Mouse (Mus musculus): ENCODE measurements at regions not wholly inside any gene's neighbourhood (a gene's known extent, or its start where the extent isn't known, plus 50 kb on each side); places are given as distances from the start of the nearest gene placed in this dataset.
"Not testable (repeated sequence)": the region's sequence is repeated elsewhere in the genome, so short reads cannot be mapped to it uniquely, and the experiment has no call there.

DNA sequence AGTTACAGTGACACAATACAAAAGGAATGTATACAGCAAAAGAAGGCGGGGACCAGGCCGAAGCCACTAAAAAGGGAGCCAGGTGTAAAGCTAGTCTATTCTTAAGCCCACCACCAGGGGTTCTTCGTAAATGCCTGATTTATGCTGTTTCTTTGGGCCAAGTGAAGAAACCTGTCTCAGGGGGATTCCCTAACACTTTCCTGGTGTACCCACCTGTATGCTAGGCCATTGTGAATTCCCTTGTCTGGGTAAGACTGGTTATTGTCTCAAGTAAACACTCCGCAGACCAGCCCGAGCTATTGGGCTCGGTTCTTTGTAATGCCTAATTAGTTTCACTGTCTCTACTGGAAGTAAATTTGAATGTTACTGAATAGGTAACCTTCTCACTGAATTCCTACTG lies 722.3 kb upstream of the Impad1 start:
- H3K4me1 ChIP-seq (replicated peaks; ENCODE audit: control insufficient read depth, insufficient read depth, low read length); ATAC-seq (replicated peaks; ENCODE audit: low FRiP score, low TSS enrichment, low read depth); H3K9me3 ChIP-seq (ENCODE audit: control insufficient read depth, low read length); H3K27ac ChIP-seq (ENCODE audit: low read depth); DNase-seq (ENCODE audit: low spot score); H3K4me2 ChIP-seq (ENCODE audit: low read length); H3K27me3 ChIP-seq (replicated peaks; ENCODE audit: control insufficient read depth, insufficient read depth, low read length); H3K36me3 ChIP-seq (ENCODE audit: control insufficient read depth, insufficient read depth, low read length); H3K4me3 ChIP-seq (ENCODE audit: low read depth, low read length); H3K9ac ChIP-seq (ENCODE audit: low read length): not testable (repeated sequence)
- 80% methylated on average over 6 of the region's 6 CpGs for WGBS

DNA sequence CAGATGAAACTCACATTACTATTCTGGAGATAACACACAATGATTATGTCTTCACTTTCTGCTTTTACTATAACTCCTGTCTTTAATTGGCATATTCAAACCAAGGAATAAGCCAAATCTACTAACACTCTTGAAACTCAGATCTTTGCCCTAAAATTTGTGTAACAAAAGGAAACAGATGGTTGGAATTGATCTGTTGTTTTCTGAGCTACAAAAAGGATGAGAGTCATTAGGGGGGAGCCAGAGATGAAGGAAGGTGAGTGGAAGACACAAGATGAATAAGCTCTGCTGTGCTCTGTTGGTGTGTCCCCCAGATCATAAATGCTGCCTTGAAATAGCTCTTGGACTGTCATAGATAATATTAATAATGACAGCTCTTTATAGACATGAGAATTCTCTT lies 718.6 kb upstream of the Impad1 start:
- Histone ChIP-seq H3K27ac (ENCODE audit: low read depth) (no peak overlapping the region), H3K36me3 (ENCODE audit: control insufficient read depth, insufficient read depth, low read length) (no peaks in the 10 kb centered on the region), H3K4me3 (ENCODE audit: low read depth, low read length) (no peak overlapping the region), H3K27me3 (replicated peaks; ENCODE audit: control insufficient read depth, insufficient read depth, low read length) (no peaks in the 10 kb centered on the region), H3K9me3 (ENCODE audit: control insufficient read depth, low read length) (no peaks in the 10 kb centered on the region), H3K4me1 (replicated peaks; ENCODE audit: control insufficient read depth, insufficient read depth, low read length) (no peaks in the 10 kb centered on the region), H3K9ac (ENCODE audit: low read length) (no peak overlapping the region), H3K4me2 (ENCODE audit: low read length) (no peak overlapping the region)
- no peak for ATAC-seq (replicated peaks; ENCODE audit: low FRiP score, low TSS enrichment, low read depth)
- DNase-seq (ENCODE audit: low spot score) = no peak

DNA sequence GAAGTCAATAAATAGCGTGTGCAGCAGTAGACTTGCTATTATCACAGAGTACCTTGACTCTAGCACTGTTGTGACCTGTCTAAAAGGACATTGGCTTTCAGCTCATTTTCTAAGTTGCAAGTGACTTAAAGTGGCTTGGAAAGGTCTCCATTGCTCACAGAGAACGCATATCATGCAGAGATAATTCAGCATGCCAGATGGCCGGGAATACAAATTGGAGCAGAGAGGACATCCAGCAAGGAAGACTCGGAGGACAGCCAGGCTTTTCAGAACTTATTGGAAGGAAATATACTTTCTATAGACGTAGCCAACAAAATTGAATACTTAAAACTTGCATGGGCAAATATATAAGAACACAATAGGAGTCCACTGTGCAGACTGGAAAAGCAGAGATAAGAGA lies 716.2 kb upstream of the Impad1 start:
- DNase-seq (ENCODE audit: low spot score) = no peak
- no peak overlapping the region for H3K27ac ChIP-seq (ENCODE audit: low read depth)
- H3K9me3 ChIP-seq (ENCODE audit: control insufficient read depth, low read length) = no peaks in the 10 kb centered on the region
- WGBS = 84% methylated on average over 5 of the region's 5 CpGs
- no peak overlapping the region for H3K4me2 ChIP-seq (ENCODE audit: low read length)
- no peaks in the 10 kb centered on the region for H3K27me3 ChIP-seq (replicated peaks; ENCODE audit: control insufficient read depth, insufficient read depth, low read length)
- H3K4me1 ChIP-seq (replicated peaks; ENCODE audit: control insufficient read depth, insufficient read depth, low read length) = no peaks in the 10 kb centered on the region
- no peak for ATAC-seq (replicated peaks; ENCODE audit: low FRiP score, low TSS enrichment, low read depth)
- H3K4me3 ChIP-seq (ENCODE audit: low read depth, low read length) = no peak overlapping the region
- no peak overlapping the region for H3K9ac ChIP-seq (ENCODE audit: low read length)
- no peaks in the 10 kb centered on the region for H3K36me3 ChIP-seq (ENCODE audit: control insufficient read depth, insufficient read depth, low read length)

GRCm38 (mm10) chr4:5495012-5495411 lies 701.9 kb upstream of the Impad1 start:
- Histone ChIP-seq H3K4me3 (ENCODE audit: low read depth, low read length) (no peak overlapping the region), H3K9ac (ENCODE audit: low read length) (no peak overlapping the region), H3K9me3 (ENCODE audit: control insufficient read depth, low read length) (no peaks in the 10 kb centered on the region), H3K27ac (ENCODE audit: low read depth) (no peak overlapping the region), H3K27me3 (replicated peaks; ENCODE audit: control insufficient read depth, insufficient read depth, low read length) (no peaks in the 10 kb centered on the region), H3K36me3 (ENCODE audit: control insufficient read depth, insufficient read depth, low read length) (no peaks in the 10 kb centered on the region), H3K4me1 (replicated peaks; ENCODE audit: control insufficient read depth, insufficient read depth, low read length) (no peaks in the 10 kb centered on the region), H3K4me2 (ENCODE audit: low read length) (no peak overlapping the region)
- ATAC-seq (replicated peaks; ENCODE audit: low FRiP score, low TSS enrichment, low read depth) = peak; percentile 57; the same call in 1 of the 2 replicates
- no peak for DNase-seq (ENCODE audit: low spot score)
- 66% methylated on average over 1 of the region's 1 CpGs for WGBS

DNA sequence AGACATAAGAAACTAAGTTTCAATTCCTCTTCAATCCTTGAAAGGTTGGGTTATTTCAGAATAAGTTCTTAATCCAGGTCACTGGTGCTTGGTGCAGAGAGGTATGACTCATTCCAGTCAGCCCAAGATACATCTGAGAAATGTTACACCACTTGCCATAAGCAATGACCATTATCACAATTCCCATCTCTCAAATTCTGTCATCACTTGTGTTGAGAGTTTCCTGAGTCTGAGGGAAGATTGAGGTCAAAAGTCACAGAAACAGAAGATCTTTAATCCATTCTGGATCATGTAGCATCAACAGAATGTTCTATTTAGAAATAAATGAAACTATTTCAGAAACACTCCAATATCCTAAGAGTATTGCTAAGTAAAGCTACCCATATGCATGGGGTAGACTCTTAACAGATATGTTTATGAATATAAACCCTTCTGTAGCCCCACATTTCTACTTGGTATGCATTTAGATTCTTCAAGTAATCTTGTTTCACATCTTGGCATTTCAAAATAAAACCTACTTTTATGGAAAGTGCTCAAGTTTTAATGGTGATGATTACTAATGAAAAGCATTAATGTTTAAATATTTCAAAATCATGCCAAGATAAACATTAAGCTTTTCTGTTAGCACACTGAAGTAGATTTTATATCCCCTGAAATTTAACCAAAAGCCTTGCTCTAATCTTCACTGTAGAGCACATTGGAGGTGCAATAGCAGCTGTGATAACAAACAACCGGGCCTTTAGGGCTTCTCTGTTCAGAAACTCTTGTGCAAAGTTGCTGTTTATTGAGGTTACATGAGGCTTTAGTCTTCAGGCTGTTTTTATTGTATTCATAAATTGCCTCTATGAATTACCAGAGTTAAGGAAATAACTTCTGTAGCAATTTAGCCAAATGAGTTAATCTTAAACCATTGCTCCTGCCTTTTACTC lies 701.2 kb upstream of the Impad1 start:
- ATAC-seq (replicated peaks; ENCODE audit: low FRiP score, low TSS enrichment, low read depth) (peak; percentile 52; the same call in 1 of the 2 replicates), DNase-seq (ENCODE audit: low spot score) (no peak)
- WGBS = 61% methylated on average over 1 of the region's 1 CpGs

GRCm38 (mm10) chr4:5486786-5487185 lies 693.6 kb upstream of the Impad1 start:
- Histone ChIP-seq H3K9ac (ENCODE audit: low read length) (no peak overlapping the region), H3K9me3 (ENCODE audit: control insufficient read depth, low read length) (no peaks in the 10 kb centered on the region), H3K27ac (ENCODE audit: low read depth) (no peak overlapping the region), H3K4me2 (ENCODE audit: low read length) (no peak overlapping the region), H3K27me3 (replicated peaks; ENCODE audit: control insufficient read depth, insufficient read depth, low read length) (no peaks in the 10 kb centered on the region), H3K4me1 (replicated peaks; ENCODE audit: control insufficient read depth, insufficient read depth, low read length) (no peaks in the 10 kb centered on the region), H3K36me3 (ENCODE audit: control insufficient read depth, insufficient read depth, low read length) (no peaks in the 10 kb centered on the region), H3K4me3 (ENCODE audit: low read depth, low read length) (no peak overlapping the region)
- DNase-seq (ENCODE audit: low spot score) (no peak), ATAC-seq (replicated peaks; ENCODE audit: low FRiP score, low TSS enrichment, low read depth) (no peak)
- 29% methylated on average over 2 of the region's 2 CpGs for WGBS

More for the DNA sequence above, 701.2 kb upstream of the Impad1 start:
- H3K9me3 ChIP-seq (ENCODE audit: control insufficient read depth, low read length) = no peaks in the 10 kb centered on the region
- H3K4me2 ChIP-seq (ENCODE audit: low read length) = no peak overlapping the region
- no peak overlapping the region for H3K27ac ChIP-seq (ENCODE audit: low read depth)
- no peak overlapping the region for H3K4me3 ChIP-seq (ENCODE audit: low read depth, low read length)
- H3K4me1 ChIP-seq (replicated peaks; ENCODE audit: control insufficient read depth, insufficient read depth, low read length) = no peaks in the 10 kb centered on the region
- H3K27me3 ChIP-seq (replicated peaks; ENCODE audit: control insufficient read depth, insufficient read depth, low read length) = no peaks in the 10 kb centered on the region
- no peaks in the 10 kb centered on the region for H3K36me3 ChIP-seq (ENCODE audit: control insufficient read depth, insufficient read depth, low read length)
- no peak overlapping the region for H3K9ac ChIP-seq (ENCODE audit: low read length)

DNA sequence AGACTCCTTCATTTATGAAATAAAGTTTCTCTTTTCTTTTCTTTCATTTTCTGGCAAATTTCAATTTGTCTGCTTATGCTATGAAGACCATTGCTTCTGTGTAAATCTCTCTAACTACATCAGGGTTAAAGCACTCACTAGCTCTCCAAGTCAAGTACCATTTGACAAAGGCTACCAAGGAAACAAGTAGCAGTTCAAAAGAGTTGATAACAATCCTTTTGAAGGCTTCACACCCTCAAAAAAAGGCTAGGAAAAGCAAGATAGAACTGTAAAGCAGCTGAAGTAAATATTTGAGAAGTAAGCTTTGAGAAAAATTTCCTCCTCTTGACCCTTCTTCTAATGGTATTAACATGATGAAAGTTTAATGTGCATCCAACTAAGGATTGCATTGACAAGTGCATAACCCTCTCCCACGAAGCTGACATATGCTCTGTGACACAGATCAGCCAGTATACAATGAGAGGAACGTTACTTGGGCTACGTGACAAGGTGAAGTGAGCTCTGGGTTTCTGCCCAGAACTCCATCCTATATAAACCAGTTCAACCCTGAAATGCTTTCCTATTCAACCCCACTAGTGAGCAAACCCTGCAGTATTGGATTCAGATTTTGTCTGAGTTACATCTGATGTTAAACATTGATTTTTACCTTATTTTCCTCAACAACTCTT lies 678.9 kb upstream of the Impad1 start:
- DNase-seq (ENCODE audit: low spot score) (no peak), ATAC-seq (replicated peaks; ENCODE audit: low FRiP score, low TSS enrichment, low read depth) (no peak)
- Histone ChIP-seq H3K27ac (ENCODE audit: low read depth) (no peak overlapping the region), H3K36me3 (ENCODE audit: control insufficient read depth, insufficient read depth, low read length) (no peaks in the 10 kb centered on the region), H3K9me3 (ENCODE audit: control insufficient read depth, low read length) (no peaks in the 10 kb centered on the region), H3K27me3 (replicated peaks; ENCODE audit: control insufficient read depth, insufficient read depth, low read length) (no peaks in the 10 kb centered on the region), H3K9ac (ENCODE audit: low read length) (no peak overlapping the region), H3K4me1 (replicated peaks; ENCODE audit: control insufficient read depth, insufficient read depth, low read length) (no peaks in the 10 kb centered on the region), H3K4me2 (ENCODE audit: low read length) (no peak overlapping the region), H3K4me3 (ENCODE audit: low read depth, low read length) (no peak overlapping the region)
- 49% methylated on average over 3 of the region's 3 CpGs for WGBS

DNA sequence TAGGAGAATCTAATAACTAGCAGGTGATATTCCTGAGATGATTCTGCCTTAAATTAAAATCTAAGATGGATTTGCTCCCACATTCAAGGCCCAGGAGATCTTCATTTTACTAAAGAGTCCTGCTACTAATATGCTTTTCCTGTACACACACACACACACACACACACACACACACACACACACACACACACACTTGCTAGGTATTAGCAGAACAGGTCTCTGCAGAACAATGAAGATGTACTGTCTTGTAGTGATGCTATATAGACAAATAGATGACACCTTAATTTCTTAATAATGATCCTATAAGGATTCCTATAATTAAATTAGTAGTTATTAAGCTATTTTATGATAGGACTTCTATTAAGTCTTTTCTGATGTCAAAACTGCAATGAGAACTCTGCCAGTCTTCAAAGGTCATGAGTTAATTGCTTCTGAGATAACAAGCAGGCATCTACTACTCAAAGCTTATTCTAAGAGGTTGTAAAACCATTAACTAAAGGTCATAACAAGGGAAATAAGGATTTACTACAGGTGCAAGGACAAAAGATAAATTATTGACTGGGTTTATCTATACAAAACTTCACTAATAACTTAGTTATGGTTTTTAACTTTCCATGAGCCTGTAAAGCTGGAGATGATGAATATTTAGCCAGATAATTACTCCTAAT lies 666.0 kb upstream of the Impad1 start:
- Histone ChIP-seq H3K36me3 (ENCODE audit: control insufficient read depth, insufficient read depth, low read length) (no peaks in the 10 kb centered on the region), H3K9me3 (ENCODE audit: control insufficient read depth, low read length) (no peaks in the 10 kb centered on the region), H3K4me2 (ENCODE audit: low read length) (no peak overlapping the region), H3K27me3 (replicated peaks; ENCODE audit: control insufficient read depth, insufficient read depth, low read length) (no peaks in the 10 kb centered on the region), H3K27ac (ENCODE audit: low read depth) (no peak overlapping the region), H3K4me3 (ENCODE audit: low read depth, low read length) (no peak overlapping the region), H3K9ac (ENCODE audit: low read length) (no peak overlapping the region), H3K4me1 (replicated peaks; ENCODE audit: control insufficient read depth, insufficient read depth, low read length) (no peaks in the 10 kb centered on the region)
- DNase-seq (ENCODE audit: low spot score) (no peak), ATAC-seq (replicated peaks; ENCODE audit: low FRiP score, low TSS enrichment, low read depth) (no peak)

Measured in intestine, embryonic 14.5 days (tissue).